Mouse (Mus musculus) Muller cell, postnatal 12 days (primary cell): Measurements from ENCODE around the gene Il18r1.

ENCODE experiments used
- DNase-seq: peaks from one replicate; pipeline ENCODE4 v3.0.0-alpha.2; 2015; ENCODE audit errors: inconsistent ontology term

The Il18r1 gene

DNA sequence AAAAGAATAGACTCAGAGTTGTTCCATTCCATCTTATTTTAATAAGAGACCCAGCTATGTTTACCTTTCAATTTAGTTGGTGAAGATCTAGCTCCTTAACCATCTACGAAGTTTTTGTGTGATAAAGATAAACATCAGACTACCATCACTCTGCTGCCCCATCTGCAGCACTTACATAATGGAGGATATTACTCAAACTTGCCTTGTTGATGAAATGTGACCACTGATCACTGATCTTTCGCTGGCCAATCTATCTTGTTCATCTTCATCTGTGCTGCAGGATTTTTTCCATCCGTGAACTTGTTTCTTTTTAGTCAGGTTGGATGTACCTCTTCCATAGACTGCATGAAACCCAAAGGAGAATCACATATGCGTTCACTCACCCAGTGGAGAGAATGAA, 29.2 kb downstream of the Il18r1 start:
- no peak for DNase-seq

DNA sequence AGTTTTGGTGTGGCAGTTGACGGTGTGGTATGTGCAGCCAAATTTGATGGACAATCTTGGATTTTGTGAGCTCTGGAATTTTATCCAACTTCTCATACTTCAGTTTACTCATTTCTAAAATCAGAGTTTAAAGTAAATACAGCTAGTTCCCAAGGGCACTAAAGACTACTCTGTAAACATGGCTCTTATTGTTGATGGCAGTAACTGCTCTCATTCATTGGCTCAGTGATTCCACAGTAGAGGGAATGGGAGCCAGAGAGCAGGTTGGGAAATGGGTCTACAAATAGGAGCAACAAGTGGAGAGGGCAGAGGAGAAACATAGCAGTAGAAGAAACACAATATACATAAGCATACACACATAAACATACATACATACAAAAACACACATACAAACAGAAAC, 34.4 kb downstream of the Il18r1 start:
- DNase-seq = no peak

- DNase-seq = no peak
Measured at GRCm38 (mm10) chr1:40501126-40501525, 35.8 kb downstream of the Il18r1 start.

GRCm38 (mm10) chr1:40501546-40502398, 36.4 kb downstream of the Il18r1 start:
- no peak for DNase-seq

DNA sequence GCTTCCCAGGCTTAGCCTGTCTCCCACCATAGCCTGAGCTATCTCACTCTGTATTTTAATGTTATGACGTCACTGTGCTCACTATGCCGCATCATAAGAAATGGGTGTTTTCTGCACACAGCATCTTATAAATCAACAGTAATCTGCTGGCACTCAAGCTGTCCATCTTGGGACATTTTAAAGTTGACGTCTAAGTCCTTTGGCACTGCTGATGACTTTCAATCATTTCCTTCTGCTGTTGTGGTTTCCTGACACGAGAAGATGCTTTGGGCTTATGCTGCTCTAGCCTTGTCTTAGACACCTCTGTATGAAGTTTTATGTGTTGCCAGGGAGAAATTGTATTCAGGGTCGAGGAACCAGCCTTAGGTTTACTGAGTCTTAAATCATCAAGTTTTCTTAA, 39.2 kb downstream of the Il18r1 start:
- no peak for DNase-seq

DNA sequence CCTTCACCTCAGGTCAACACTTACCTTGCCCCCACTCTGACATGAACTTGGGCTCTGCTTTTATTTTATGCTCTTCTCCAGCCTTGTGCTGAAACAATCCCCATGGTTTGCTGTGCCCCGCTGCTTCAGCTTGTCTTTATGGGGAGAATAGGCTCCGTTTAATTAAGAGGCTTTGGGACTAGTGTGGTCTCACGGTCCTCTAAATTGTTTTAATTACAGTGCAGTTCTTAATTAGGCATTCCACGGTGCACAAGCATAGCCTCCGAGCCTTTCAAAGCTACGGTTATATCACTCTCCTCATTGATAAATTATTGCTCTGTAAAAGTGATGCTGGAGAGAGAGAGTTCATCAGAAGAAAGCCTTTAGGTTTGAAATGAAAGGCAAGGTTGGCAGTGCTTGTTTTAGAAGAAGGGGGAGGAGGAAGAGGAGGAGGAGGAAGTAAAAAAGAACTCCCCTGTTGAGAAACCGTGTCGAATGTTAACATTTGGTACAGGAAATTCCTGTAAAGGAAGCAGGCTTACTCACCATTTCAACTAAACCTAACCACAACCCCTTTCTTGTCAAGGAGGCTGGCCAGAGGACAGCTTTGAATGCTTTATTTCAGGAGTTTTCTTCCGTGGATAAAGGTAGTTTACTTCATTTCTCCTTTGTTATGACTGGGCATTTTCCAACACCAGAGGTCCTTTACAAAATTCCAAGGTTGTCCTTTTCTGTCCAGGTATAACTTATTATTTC, 49.7 kb downstream of the Il18r1 start, which contains the start of gene Il18rap:
Gene Il18rap (plus strand): TSS at position 512 of the 735 bp plus-strand sequence.
- DNase-seq = peak; percentile 33

GRCm38 (mm10) chr1:40516364-40516763, 51.0 kb downstream of the Il18r1 start:
- DNase-seq = no peak

GRCm38 (mm10) chr1:40522918-40523317, 57.6 kb downstream of the Il18r1 start:
- no peak for DNase-seq

GRCm38 (mm10) chr1:40523971-40524722, 58.8 kb downstream of the Il18r1 start:
- DNase-seq = no peak

DNA sequence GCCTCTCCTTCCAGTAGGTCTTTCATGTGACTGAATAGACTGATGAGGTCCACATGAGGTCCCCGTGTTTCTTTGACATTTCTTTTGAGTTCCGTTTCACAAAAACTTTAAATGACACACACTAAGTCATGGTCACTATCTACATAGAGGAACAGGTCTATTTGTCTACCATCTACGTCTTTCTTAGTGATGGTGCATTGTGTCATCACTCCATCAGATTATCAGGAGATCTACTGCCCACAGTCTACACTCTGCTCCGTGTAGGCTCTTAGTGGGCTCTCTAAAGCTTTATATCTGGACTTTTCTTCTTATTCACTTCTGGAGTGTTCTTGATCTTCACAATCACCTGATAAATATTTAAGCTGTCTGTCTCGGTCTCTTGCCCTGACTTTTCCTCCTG, 63.9 kb downstream of the Il18r1 start:
- DNase-seq = no peak

DNA sequence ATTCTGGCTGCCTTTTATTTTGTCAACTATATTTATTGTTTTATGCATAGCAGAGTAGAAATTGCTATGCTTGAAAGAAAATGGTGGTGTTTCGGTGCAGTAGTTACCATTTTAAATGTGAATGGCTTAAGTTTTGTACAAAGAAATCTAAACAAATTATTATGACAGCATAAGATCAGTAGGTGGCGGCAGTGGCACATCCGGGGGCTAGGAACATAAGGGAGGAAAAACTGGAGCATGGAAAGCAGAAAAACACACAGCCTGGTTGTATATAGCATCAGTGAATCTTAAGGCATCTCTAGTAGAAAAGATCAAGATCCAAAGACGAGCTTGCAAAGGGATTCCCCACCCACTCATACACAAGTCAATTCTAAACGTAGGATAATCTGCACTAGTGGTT, 72.2 kb downstream of the Il18r1 start:
- no peak for DNase-seq

DNA sequence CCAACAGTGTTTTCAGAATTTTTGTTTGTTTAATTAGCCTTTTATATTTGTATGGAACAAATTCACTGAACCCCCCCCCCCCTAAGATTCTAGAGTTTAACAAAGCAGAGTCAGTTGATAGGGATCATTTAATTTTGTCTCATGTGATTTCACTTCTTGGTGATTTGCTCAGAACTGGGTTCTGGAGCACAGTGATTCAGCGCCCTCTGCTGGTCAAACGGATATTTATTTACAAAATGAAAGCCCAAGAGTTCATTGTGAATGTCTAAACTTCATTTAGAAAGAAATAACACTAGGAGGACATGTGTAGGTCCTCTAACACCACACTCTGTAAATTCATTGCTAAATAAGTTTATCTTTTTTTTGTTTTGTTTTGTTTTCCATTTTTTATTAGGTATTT, 79.3 kb downstream of the Il18r1 start:
- peak; percentile 47 for DNase-seq

DNA sequence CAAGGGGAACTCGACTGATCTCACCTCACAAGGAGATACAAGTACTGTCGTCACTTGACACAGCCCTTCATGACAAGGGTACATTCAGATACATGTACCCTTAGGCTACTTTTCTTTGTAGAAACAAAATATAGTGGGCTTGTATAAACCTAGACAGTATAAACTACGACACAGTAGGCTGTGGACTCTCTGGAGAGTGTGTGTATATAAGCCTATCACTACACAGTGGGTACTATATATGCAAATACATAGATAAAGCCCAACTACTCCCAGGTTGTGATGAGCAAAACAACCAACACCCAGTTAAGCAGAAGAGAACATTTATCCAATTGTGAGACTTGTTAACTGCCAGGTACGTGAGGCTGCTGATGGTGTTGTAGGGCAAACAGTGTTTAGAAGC, 81.3 kb downstream of the Il18r1 start:
- no peak for DNase-seq

DNA sequence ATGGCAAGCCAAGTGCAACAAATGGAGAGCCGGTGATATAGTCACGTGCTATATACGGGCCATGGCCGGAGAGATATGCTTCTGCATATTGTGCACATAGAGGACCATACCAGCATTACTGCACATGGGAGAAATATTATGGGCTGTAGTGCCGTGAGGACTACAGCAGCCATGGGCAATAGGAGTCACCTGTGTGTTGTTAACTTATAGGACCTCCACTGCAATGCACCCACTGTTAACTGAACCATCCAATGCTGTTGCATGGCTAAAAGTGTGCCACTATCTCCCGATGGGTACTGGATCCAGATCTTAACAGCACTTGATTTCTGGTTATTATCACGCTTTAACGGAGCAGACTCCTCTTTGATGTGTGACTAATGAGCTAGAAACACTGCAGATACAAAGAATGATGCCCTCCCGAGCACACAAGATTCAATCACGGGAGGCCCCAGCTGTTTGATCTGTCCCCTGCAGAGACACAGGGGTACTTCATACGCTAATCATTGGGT, 81.8 kb downstream of the Il18r1 start:
- no peak for DNase-seq

GRCm38 (mm10) chr1:40547762-40548161, 82.4 kb downstream of the Il18r1 start:
- no peak for DNase-seq
